Mouse (Mus musculus): ENCODE data around the gene Abcc5. TPM values are rescaled to one million over a fixed set of nuclear protein-coding genes. Genes with fewer than 3 reads are reported as not detected.

The Abcc5 gene
- polyA plus RNA-seq, 1 experiment from 2014 or later, result 68.6 TPM

GRCm38 (mm10) chr16:20422938-20423730 lies 3.1 kb downstream of the Abcc5 start:
- no peak overlapping the region for H3K4me2 ChIP-seq (ENCODE audit: low read length)
- H3K27me3 ChIP-seq (ENCODE audit: control insufficient read depth, insufficient read depth, low read length), result no peaks in the 10 kb centered on the region
- no peaks in the 10 kb centered on the region for H3K9me3 ChIP-seq (ENCODE audit: control insufficient read depth, low read length)
- ATAC-seq (ENCODE audit: insufficient number of reproducible peaks, insufficient read depth, low FRiP score, low read depth), result no peak
- no peak overlapping the region for H3K27ac ChIP-seq (replicated peaks in 1 of 2; ENCODE audit: control insufficient read depth in 1 of 2, insufficient read depth in 1 of 2, low read depth in 2 of 2, low read length in 2 of 2)
- peaks cover 9 to 23% of the 10 kb centered on the region in 2 experiments for H3K4me1 ChIP-seq (ENCODE audit: control insufficient read depth in 2 of 2, insufficient read depth in 2 of 2, low read length in 2 of 2)
- 64% methylated on average over 6 of the region's 6 CpGs for WGBS
- no peak overlapping the region for H3K4me3 ChIP-seq (ENCODE audit: control insufficient read depth in 1 of 2, insufficient read depth in 1 of 2, low read depth in 1 of 2, low read length in 2 of 2)
- H3K9ac ChIP-seq (ENCODE audit: low read length), result no peak overlapping the region
- peaks cover 36% of the 10 kb centered on the region for H3K36me3 ChIP-seq (ENCODE audit: control insufficient read depth, insufficient read depth, low read length)

GRCm38 (mm10) chr16:20418054-20418453 lies 8.1 kb downstream of the Abcc5 start:
- no peak for ATAC-seq (ENCODE audit: insufficient number of reproducible peaks, insufficient read depth, low FRiP score, low read depth)
- WGBS, result 83% methylated on average over 2 of the region's 2 CpGs
- H3K36me3 ChIP-seq (ENCODE audit: control insufficient read depth, insufficient read depth, low read length), result peaks cover 54% of the 10 kb centered on the region

GRCm38 (mm10) chr16:20416262-20416661 lies 9.9 kb downstream of the Abcc5 start:
- Histone ChIP-seq H3K27ac (replicated peaks in 1 of 2; ENCODE audit: control insufficient read depth in 1 of 2, insufficient read depth in 1 of 2, low read depth in 2 of 2, low read length in 2 of 2) (no peak overlapping the region), H3K9me3 (ENCODE audit: control insufficient read depth, low read length) (no peaks in the 10 kb centered on the region), H3K4me1 (ENCODE audit: control insufficient read depth in 2 of 2, insufficient read depth in 2 of 2, low read length in 2 of 2) (peaks cover 0 to 15% of the 10 kb centered on the region in 2 experiments; a peak in 1 of 4 replicates), H3K4me3 (ENCODE audit: control insufficient read depth in 1 of 2, insufficient read depth in 1 of 2, low read depth in 1 of 2, low read length in 2 of 2) (no peak overlapping the region), H3K27me3 (ENCODE audit: control insufficient read depth, insufficient read depth, low read length) (no peaks in the 10 kb centered on the region), H3K4me2 (ENCODE audit: low read length) (no peak overlapping the region), H3K36me3 (ENCODE audit: control insufficient read depth, insufficient read depth, low read length) (peaks cover 49% of the 10 kb centered on the region), H3K9ac (ENCODE audit: low read length) (no peak overlapping the region)
- no peak for ATAC-seq (ENCODE audit: insufficient number of reproducible peaks, insufficient read depth, low FRiP score, low read depth)
- WGBS, result 90% methylated on average over 2 of the region's 2 CpGs

More at GRCm38 (mm10) chr16:20418054-20418453, 8.1 kb downstream of the Abcc5 start:
- Histone ChIP-seq H3K4me1 (ENCODE audit: control insufficient read depth in 2 of 2, insufficient read depth in 2 of 2, low read length in 2 of 2) (peaks cover 0 to 15% of the 10 kb centered on the region in 2 experiments; a peak in 2 of 4 replicates), H3K4me3 (ENCODE audit: control insufficient read depth in 1 of 2, insufficient read depth in 1 of 2, low read depth in 1 of 2, low read length in 2 of 2) (no peak overlapping the region), H3K9me3 (ENCODE audit: control insufficient read depth, low read length) (no peaks in the 10 kb centered on the region), H3K4me2 (ENCODE audit: low read length) (no peak overlapping the region), H3K9ac (ENCODE audit: low read length) (no peak overlapping the region), H3K27ac (replicated peaks in 1 of 2; ENCODE audit: control insufficient read depth in 1 of 2, insufficient read depth in 1 of 2, low read depth in 2 of 2, low read length in 2 of 2) (no peak overlapping the region), H3K27me3 (ENCODE audit: control insufficient read depth, insufficient read depth, low read length) (no peaks in the 10 kb centered on the region)

- Histone ChIP-seq H3K9me3 (ENCODE audit: control insufficient read depth, low read length) (no peaks in the 10 kb centered on the region), H3K27me3 (ENCODE audit: control insufficient read depth, insufficient read depth, low read length) (no peaks in the 10 kb centered on the region), H3K36me3 (ENCODE audit: control insufficient read depth, insufficient read depth, low read length) (peaks cover 47% of the 10 kb centered on the region), H3K4me2 (ENCODE audit: low read length) (no peak overlapping the region), H3K27ac (replicated peaks in 1 of 2; ENCODE audit: control insufficient read depth in 1 of 2, insufficient read depth in 1 of 2, low read depth in 2 of 2, low read length in 2 of 2) (no peak overlapping the region), H3K4me1 (ENCODE audit: control insufficient read depth in 2 of 2, insufficient read depth in 2 of 2, low read length in 2 of 2) (peaks cover 0 to 15% of the 10 kb centered on the region in 2 experiments; a peak in 1 of 4 replicates), H3K9ac (ENCODE audit: low read length) (no peak overlapping the region), H3K4me3 (ENCODE audit: control insufficient read depth in 1 of 2, insufficient read depth in 1 of 2, low read depth in 1 of 2, low read length in 2 of 2) (no peak overlapping the region)
- WGBS, result 76% methylated on average over 6 of the region's 6 CpGs
- no peak for ATAC-seq (ENCODE audit: insufficient number of reproducible peaks, insufficient read depth, low FRiP score, low read depth)
These were observed 10.4 kb downstream of the Abcc5 start for GRCm38 (mm10) chr16:20415804-20416203.

GRCm38 (mm10) chr16:20415211-20415610 lies 11.0 kb downstream of the Abcc5 start:
- H3K9me3 ChIP-seq (ENCODE audit: control insufficient read depth, low read length), result no peaks in the 10 kb centered on the region
- 69% methylated on average over 2 of the region's 2 CpGs for WGBS
- no peak overlapping the region for H3K27ac ChIP-seq (replicated peaks in 1 of 2; ENCODE audit: control insufficient read depth in 1 of 2, insufficient read depth in 1 of 2, low read depth in 2 of 2, low read length in 2 of 2)
- H3K4me2 ChIP-seq (ENCODE audit: low read length), result no peak overlapping the region
- H3K27me3 ChIP-seq (ENCODE audit: control insufficient read depth, insufficient read depth, low read length), result no peaks in the 10 kb centered on the region
- ATAC-seq (ENCODE audit: insufficient number of reproducible peaks, insufficient read depth, low FRiP score, low read depth), result no peak
- peaks cover 0 to 15% of the 10 kb centered on the region in 2 experiments; a peak in 1 of 4 replicates for H3K4me1 ChIP-seq (ENCODE audit: control insufficient read depth in 2 of 2, insufficient read depth in 2 of 2, low read length in 2 of 2)
- no peak overlapping the region for H3K4me3 ChIP-seq (ENCODE audit: control insufficient read depth in 1 of 2, insufficient read depth in 1 of 2, low read depth in 1 of 2, low read length in 2 of 2)
- H3K9ac ChIP-seq (ENCODE audit: low read length), result no peak overlapping the region
- H3K36me3 ChIP-seq (ENCODE audit: control insufficient read depth, insufficient read depth, low read length), result peaks cover 42% of the 10 kb centered on the region

GRCm38 (mm10) chr16:20413870-20414331 lies 12.3 kb downstream of the Abcc5 start:
- peaks cover 35% of the 10 kb centered on the region for H3K36me3 ChIP-seq (ENCODE audit: control insufficient read depth, insufficient read depth, low read length)
- 72% methylated on average over 2 of the region's 2 CpGs for WGBS
- H3K27me3 ChIP-seq (ENCODE audit: control insufficient read depth, insufficient read depth, low read length), result no peaks in the 10 kb centered on the region
- H3K9ac ChIP-seq (ENCODE audit: low read length), result no peak overlapping the region
- no peaks in the 10 kb centered on the region for H3K9me3 ChIP-seq (ENCODE audit: control insufficient read depth, low read length)
- peaks cover 0 to 15% of the 10 kb centered on the region in 2 experiments; a peak in 1 of 4 replicates for H3K4me1 ChIP-seq (ENCODE audit: control insufficient read depth in 2 of 2, insufficient read depth in 2 of 2, low read length in 2 of 2)
- H3K4me3 ChIP-seq (ENCODE audit: control insufficient read depth in 1 of 2, insufficient read depth in 1 of 2, low read depth in 1 of 2, low read length in 2 of 2), result no peak overlapping the region
- ATAC-seq (ENCODE audit: insufficient number of reproducible peaks, insufficient read depth, low FRiP score, low read depth), result no peak
- H3K4me2 ChIP-seq (ENCODE audit: low read length), result no peak overlapping the region
- H3K27ac ChIP-seq (replicated peaks in 1 of 2; ENCODE audit: control insufficient read depth in 1 of 2, insufficient read depth in 1 of 2, low read depth in 2 of 2, low read length in 2 of 2), result no peak overlapping the region

GRCm38 (mm10) chr16:20411958-20412570 lies 14.1 kb downstream of the Abcc5 start:
- Histone ChIP-seq H3K27me3 (ENCODE audit: control insufficient read depth, insufficient read depth, low read length) (no peaks in the 10 kb centered on the region), H3K9me3 (ENCODE audit: control insufficient read depth, low read length) (no peaks in the 10 kb centered on the region), H3K4me3 (ENCODE audit: control insufficient read depth in 1 of 2, insufficient read depth in 1 of 2, low read depth in 1 of 2, low read length in 2 of 2) (no peak overlapping the region), H3K4me1 (ENCODE audit: control insufficient read depth in 2 of 2, insufficient read depth in 2 of 2, low read length in 2 of 2) (peaks cover 0 to 15% of the 10 kb centered on the region in 2 experiments; a peak in 1 of 4 replicates), H3K27ac (replicated peaks in 1 of 2; ENCODE audit: control insufficient read depth in 1 of 2, insufficient read depth in 1 of 2, low read depth in 2 of 2, low read length in 2 of 2) (no peak overlapping the region), H3K4me2 (ENCODE audit: low read length) (no peak overlapping the region), H3K36me3 (ENCODE audit: control insufficient read depth, insufficient read depth, low read length) (peaks cover 21% of the 10 kb centered on the region; the same call in 1 of the 2 replicates), H3K9ac (ENCODE audit: low read length) (no peak overlapping the region)
- WGBS, result 81% methylated on average over 8 of the region's 8 CpGs
- ATAC-seq (ENCODE audit: insufficient number of reproducible peaks, insufficient read depth, low FRiP score, low read depth), result no peak
